14 mouse cellular contexts compared by ENCODE assay signal in the genomic region with DNA sequence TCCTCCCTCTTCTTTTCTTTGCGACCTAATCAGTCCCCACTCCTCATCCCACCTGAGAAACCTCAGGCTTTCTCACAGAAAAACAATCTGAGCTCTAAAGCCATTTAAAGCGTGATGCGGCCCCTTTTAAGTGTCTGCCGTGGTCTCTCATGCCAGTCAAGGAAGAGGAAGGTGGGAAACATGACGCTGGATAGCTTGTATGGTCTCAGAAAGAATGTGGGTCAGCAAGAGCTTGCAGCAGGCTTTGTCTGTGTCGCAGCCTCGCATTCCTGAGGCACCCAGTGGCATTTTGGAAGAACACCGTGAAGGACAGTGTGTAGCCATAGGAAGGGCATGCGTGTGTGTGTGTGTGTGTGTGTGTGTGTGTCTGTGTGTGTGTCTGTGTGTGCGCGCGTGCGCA.
DNase-seq lines count a peak whose midpoint lies in the region; ATAC-seq and TF ChIP-seq lines count a peak whose summit lies in the region.
"Had no signal": no experiment of that assay in that cellular context is flagged by ENCODE, and none has a peak within 500 bp of the region (broad histone marks: within the 10 kb centered on the region; RNA-seq: fewer than 3 reads in every experiment).

No protein-coding gene starts in this region.

- no peaks in the 10 kb centered on the region for H3K36me3 ChIP-seq in heart, embryonic 10.5 days
- H3K36me3 ChIP-seq in midbrain, embryonic 10.5 days = no peaks in the 10 kb centered on the region
- no peaks in the 10 kb centered on the region for H3K36me3 ChIP-seq in midbrain, embryonic 15.5 days (replicated peaks)
- H3K36me3 ChIP-seq in limb, embryonic 14.5 days (ENCODE audit: control insufficient read depth, insufficient read depth, low read length) = no peaks in the 10 kb centered on the region
- H3K36me3 ChIP-seq: heart, embryonic 12.5 days; midbrain, embryonic 12.5 days had no signal

- TF ChIP-seq POLR2A in limb, embryonic 14.5 days (IDR thresholded peaks at IDR 0.05; ENCODE audit: borderline replicate concordance, extremely low read depth, insufficient read depth, insufficient read length) = no peak

- peaks cover 14% of the 10 kb centered on the region for H3K27me3 ChIP-seq in heart, embryonic 10.5 days (ENCODE audit: insufficient read depth, poor library complexity, severe bottlenecking)
- 0 out of 2 replicates have a peak, but pooled peaks cover 16% of the 10 kb centered on the region for H3K27me3 ChIP-seq in midbrain, embryonic 10.5 days (ENCODE audit: low read depth, poor library complexity, severe bottlenecking)
- 0 out of 2 replicates have a peak, but pooled peaks cover 3% of the 10 kb centered on the region for H3K27me3 ChIP-seq in midbrain, embryonic 15.5 days (replicated peaks)
- H3K27me3 ChIP-seq in limb, embryonic 14.5 days (ENCODE audit: control insufficient read depth, insufficient read depth, low read length) = no peaks in the 10 kb centered on the region

- H3K4me1 ChIP-seq in heart, embryonic 10.5 days = peaks cover 28% of the 10 kb centered on the region
- H3K4me1 ChIP-seq in midbrain, embryonic 10.5 days = peaks cover 25% of the 10 kb centered on the region
- peaks cover 7% of the 10 kb centered on the region; the same call in 1 of the 2 replicates for H3K4me1 ChIP-seq in midbrain, embryonic 15.5 days
- H3K4me1 ChIP-seq in limb, embryonic 14.5 days (ENCODE audit: control insufficient read depth, insufficient read depth, low read length) = peaks cover 30% of the 10 kb centered on the region

- no peaks in the 10 kb centered on the region for H3K9me3 ChIP-seq in heart, embryonic 10.5 days
- H3K9me3 ChIP-seq in midbrain, embryonic 10.5 days (replicated peaks) = no peaks in the 10 kb centered on the region
- H3K9me3 ChIP-seq in midbrain, embryonic 15.5 days = no peaks in the 10 kb centered on the region
- no peaks in the 10 kb centered on the region for H3K9me3 ChIP-seq in limb, embryonic 14.5 days (ENCODE audit: control insufficient read depth, low read length)
- H3K9me3 ChIP-seq: forebrain, embryonic 13.5 days; midbrain, embryonic 12.5 days had no signal

- intact Hi-C loops in heart, postnatal 14 days (cut with DNase I) = no loop called here
- intact Hi-C loops in gastrocnemius, postnatal 14 days (cut with DNase I; ENCODE audit: low total_unique reads) = no loop called here

- no peak for DNase-seq in heart, embryonic 10.5 days (ENCODE audit: low spot score)
- DNase-seq in heart, postnatal 14 days = no peak
- DNase-seq in midbrain, embryonic 10.5 days (ENCODE audit: low spot score) = no peak
- no peak for DNase-seq in limb, embryonic 14.5 days (ENCODE audit: low spot score)
- no peak for DNase-seq in right cerebral cortex, postnatal 14 days
- no peak for DNase-seq in gastrocnemius, postnatal 14 days
- DNase-seq: cerebellum, postnatal 25 days; gastrocnemius, postnatal 10 days; kidney, adult 9 months had no signal

- H3K27ac ChIP-seq in heart, embryonic 10.5 days = peak overlapping the region; percentile 59
- 0 out of 2 replicates have a peak overlapping the region, but pooled peaks have one; percentile 14 for H3K27ac ChIP-seq in midbrain, embryonic 10.5 days (replicated peaks)
- H3K27ac ChIP-seq in midbrain, embryonic 15.5 days = no peak overlapping the region
- peak overlapping the region; percentile 77 for H3K27ac ChIP-seq in limb, embryonic 14.5 days (replicated peaks; ENCODE audit: low read depth, low read length)
- H3K27ac ChIP-seq: forebrain, embryonic 13.5 days; hindbrain, postnatal 0 days; midbrain, embryonic 12.5 days had no signal

- H3K9ac ChIP-seq in midbrain, embryonic 15.5 days = no peak overlapping the region
- no peak overlapping the region for H3K9ac ChIP-seq in limb, embryonic 14.5 days (ENCODE audit: low read depth, low read length, severe bottlenecking)
- H3K9ac ChIP-seq: forebrain, embryonic 13.5 days; heart, embryonic 12.5 days; midbrain, embryonic 12.5 days had no signal

- no peak overlapping the region for H3K4me3 ChIP-seq in heart, embryonic 10.5 days
- H3K4me3 ChIP-seq in midbrain, embryonic 10.5 days = no peak overlapping the region
- H3K4me3 ChIP-seq in midbrain, embryonic 15.5 days = no peak overlapping the region
- no peak overlapping the region for H3K4me3 ChIP-seq in limb, embryonic 14.5 days (replicated peaks; ENCODE audit: low read length)
- H3K4me3 ChIP-seq: forebrain, embryonic 13.5 days; heart, embryonic 12.5 days; midbrain, embryonic 12.5 days had no signal

- H3K4me2 ChIP-seq in midbrain, embryonic 15.5 days = no peak overlapping the region
- H3K4me2 ChIP-seq in limb, embryonic 14.5 days (replicated peaks; ENCODE audit: low read depth, low read length, severe bottlenecking) = no peak overlapping the region
- H3K4me2 ChIP-seq: forebrain, embryonic 13.5 days; heart, embryonic 12.5 days; midbrain, embryonic 12.5 days had no signal

- ATAC-seq in midbrain, embryonic 15.5 days (replicated peaks) = no peak
- no peak for ATAC-seq in limb, embryonic 14.5 days (ENCODE audit: low FRiP score, low read depth)
- ATAC-seq: forebrain, embryonic 13.5 days; hindbrain, postnatal 0 days had no signal

- 69% methylated on average over 13 of the region's 13 CpGs for WGBS in heart, embryonic 10.5 days
- whole genome bisulfite sequencing in midbrain, embryonic 10.5 days = 71% methylated on average over 13 of the region's 13 CpGs
- 52% methylated on average over 13 of the region's 13 CpGs for WGBS in midbrain, embryonic 15.5 days
- WGBS in limb, embryonic 14.5 days = 64% methylated on average over 13 of the region's 13 CpGs
